In genomic region chr19:26643011-26643410, GRCm38 (mm10) we compare ENCODE assay signal across 13 mouse cellular contexts. TPM values are rescaled to one million over a fixed set of nuclear protein-coding genes. Genes with fewer than 3 reads are reported as not detected.
A peak's percentile ranks its signal among the peaks of the same experiment; 100 is the strongest.
DNase-seq lines count a peak whose midpoint lies in the region; ATAC-seq and TF ChIP-seq lines count a peak whose summit lies in the region.
"Had no signal": no experiment of that assay in that cellular context is flagged by ENCODE, and none has a peak within 500 bp of the region (broad histone marks: within the 10 kb centered on the region; RNA-seq: fewer than 3 reads in every experiment).

No protein-coding gene starts in this region.

- no peaks in the 10 kb centered on the region for H3K9me3 ChIP-seq in heart, postnatal 0 days (replicated peaks; ENCODE audit: control insufficient read depth, low read length)
- H3K9me3 ChIP-seq in intestine, embryonic 16.5 days (ENCODE audit: control insufficient read depth, low read length), result no peaks in the 10 kb centered on the region
- no peaks in the 10 kb centered on the region for H3K9me3 ChIP-seq in hindbrain, embryonic 11.5 days (ENCODE audit: control insufficient read depth, low read length)
- H3K9me3 ChIP-seq: heart, embryonic 15.5 days; neural tube, embryonic 15.5 days had no signal

- H3K36me3 ChIP-seq in heart, postnatal 0 days (replicated peaks; ENCODE audit: control insufficient read depth, insufficient read depth, low read length), result peaks cover 20% of the 10 kb centered on the region
- H3K36me3 ChIP-seq in intestine, embryonic 16.5 days (ENCODE audit: control insufficient read depth, insufficient read depth, low read length), result peaks cover 4% of the 10 kb centered on the region; the same call in 1 of the 2 replicates
- no peaks in the 10 kb centered on the region for H3K36me3 ChIP-seq in hindbrain, embryonic 11.5 days (ENCODE audit: control insufficient read depth, insufficient read depth, low read length)

- no peak overlapping the region for H3K9ac ChIP-seq in heart, postnatal 0 days (replicated peaks; ENCODE audit: low read depth, low read length)
- H3K9ac ChIP-seq in intestine, embryonic 16.5 days (ENCODE audit: low read depth, low read length), result no peak overlapping the region
- no peak overlapping the region for H3K9ac ChIP-seq in hindbrain, embryonic 11.5 days (ENCODE audit: low read depth, low read length)
- H3K9ac ChIP-seq: heart, embryonic 15.5 days; liver, embryonic 14.5 days; neural tube, embryonic 15.5 days had no signal

- 48% methylated on average over 4 of the region's 4 CpGs for WGBS in heart, postnatal 0 days
- 77% methylated on average over 4 of the region's 4 CpGs for WGBS in intestine, embryonic 16.5 days
- WGBS in hindbrain, embryonic 11.5 days, result 64% methylated on average over 4 of the region's 4 CpGs

- H3K4me3 ChIP-seq in heart, postnatal 0 days (ENCODE audit: low read depth, low read length), result no peak overlapping the region
- H3K4me3 ChIP-seq in intestine, embryonic 16.5 days (ENCODE audit: low read length), result no peak overlapping the region
- H3K4me3 ChIP-seq in hindbrain, embryonic 11.5 days (ENCODE audit: low read depth, low read length), result no peak overlapping the region
- H3K4me3 ChIP-seq: heart, embryonic 15.5 days; left cerebral cortex, adult 2 months; neural tube, embryonic 15.5 days had no signal

- H3K27ac ChIP-seq in heart, postnatal 0 days (ENCODE audit: low read depth), result no peak overlapping the region
- H3K27ac ChIP-seq in intestine, embryonic 16.5 days (ENCODE audit: low read length), result no peak overlapping the region
- no peak overlapping the region for H3K27ac ChIP-seq in hindbrain, embryonic 11.5 days (ENCODE audit: low read depth, low read length)
- H3K27ac ChIP-seq: heart, embryonic 15.5 days; left cerebral cortex, adult 2 months; liver, embryonic 14.5 days; neural tube, embryonic 15.5 days had no signal

- peak; percentile 45 for DNase-seq in adrenal gland, adult 2 months
- DNase-seq in adrenal gland, adult 18-20 months (ENCODE audit: low spot score in 2 of 2), result no peak
- DNase-seq in ovary, adult 18-20 months (ENCODE audit: low spot score), result peak; percentile 14
- DNase-seq in ovary, postnatal 10 days (ENCODE audit: low spot score), result no peak
- peak; percentile 22 for DNase-seq in heart, postnatal 0 days (ENCODE audit: low spot score)
- no peak for DNase-seq in hindbrain, embryonic 11.5 days (ENCODE audit: low spot score)
- DNase-seq in urinary bladder, adult 2 months (ENCODE audit: low spot score), result no peak
- DNase-seq: midbrain, embryonic 14.5 days had no signal

- ATAC-seq in heart, postnatal 0 days (ENCODE audit: insufficient read depth, low read depth), result no peak
- no peak for ATAC-seq in intestine, embryonic 16.5 days
- no peak for ATAC-seq in hindbrain, embryonic 11.5 days (ENCODE audit: low FRiP score)

- TF ChIP-seq CTCF in heart, postnatal 0 days (IDR thresholded peaks at IDR 0.05; ENCODE audit: low read depth), result no peak

- no peaks in the 10 kb centered on the region for H3K27me3 ChIP-seq in heart, postnatal 0 days (ENCODE audit: control insufficient read depth, insufficient read depth, low read length)
- no peaks in the 10 kb centered on the region for H3K27me3 ChIP-seq in intestine, embryonic 16.5 days (replicated peaks; ENCODE audit: control insufficient read depth, insufficient read depth, low read length)
- no peaks in the 10 kb centered on the region for H3K27me3 ChIP-seq in hindbrain, embryonic 11.5 days (ENCODE audit: control insufficient read depth, insufficient read depth, low read length)
- H3K27me3 ChIP-seq: heart, embryonic 15.5 days; neural tube, embryonic 15.5 days had no signal

- H3K4me2 ChIP-seq in heart, postnatal 0 days (ENCODE audit: low read depth, low read length), result no peak overlapping the region
- no peak overlapping the region for H3K4me2 ChIP-seq in intestine, embryonic 16.5 days (ENCODE audit: low read depth, low read length)
- no peak overlapping the region for H3K4me2 ChIP-seq in hindbrain, embryonic 11.5 days (replicated peaks; ENCODE audit: low read depth, low read length)
- H3K4me2 ChIP-seq: heart, embryonic 15.5 days; neural tube, embryonic 15.5 days had no signal

- H3K4me1 ChIP-seq in heart, postnatal 0 days (ENCODE audit: control insufficient read depth, insufficient read depth), result peaks cover 14% of the 10 kb centered on the region
- H3K4me1 ChIP-seq in intestine, embryonic 16.5 days (ENCODE audit: control insufficient read depth, insufficient read depth, low read length), result no peaks in the 10 kb centered on the region
- H3K4me1 ChIP-seq in hindbrain, embryonic 11.5 days (replicated peaks; ENCODE audit: control insufficient read depth, insufficient read depth, low read length), result no peaks in the 10 kb centered on the region
- H3K4me1 ChIP-seq: neural tube, embryonic 15.5 days had no signal

- no peak for TF ChIP-seq EP300 in heart, postnatal 0 days (IDR thresholded peaks at IDR 0.05; ENCODE audit: low read depth)

RNA-seq across cellular contexts. Expression of gene Smarca2, which starts 38.2 kb away (rescaled TPM):
- 10 to 100 TPM; 71.3 to 83.9 TPM for total RNA-seq in adrenal gland, adult 2 months (2021)
- 26.2 and 30.4 TPM in 2 replicates for polyA plus RNA-seq in adrenal gland, adult 2 months (2012; rRNA removed)
- total RNA-seq in adrenal gland, adult 18-20 months (2021), result 10 to 100 TPM; 67.3 to 85.3 TPM
- 50.1 and 56.9 TPM in 2 replicates for total RNA-seq in heart, postnatal 0 days (2014; rRNA removed; ENCODE audit: low replicate concordance)
- polyA plus RNA-seq in heart, postnatal 0 days (2015; fragmentation: Nextera tagmentation; extraction: Ambion mirVana), result 21.3 and 21.7 TPM in 2 replicates
- 29.4 and 29.6 TPM in 2 replicates for polyA plus RNA-seq in intestine, embryonic 16.5 days (2015; fragmentation: Nextera tagmentation; extraction: Ambion mirVana)
- polyA plus RNA-seq in hindbrain, embryonic 11.5 days (2014; fragmentation: Nextera tagmentation; extraction: Ambion mirVana), result 41.8 and 41.9 TPM in 2 replicates
- 72.7 and 92.8 TPM in 2 replicates for polyA plus RNA-seq in urinary bladder, adult 2 months (2012; rRNA removed)

Comparison
In these comparisons a context has a peak if more than half of its experiments do, and no peak if none do; other contexts are left out.
1. DNase-seq: peak in adrenal gland, adult 2 months (single experiment), ovary, adult 18-20 months (single experiment) and heart, postnatal 0 days (single experiment); none in adrenal gland, adult 18-20 months (0 of 2), ovary, postnatal 10 days (single experiment), hindbrain, embryonic 11.5 days (single experiment) and urinary bladder, adult 2 months (single experiment).